Mouse (Mus musculus): ENCODE results near the gene Ralb.

DNA sequence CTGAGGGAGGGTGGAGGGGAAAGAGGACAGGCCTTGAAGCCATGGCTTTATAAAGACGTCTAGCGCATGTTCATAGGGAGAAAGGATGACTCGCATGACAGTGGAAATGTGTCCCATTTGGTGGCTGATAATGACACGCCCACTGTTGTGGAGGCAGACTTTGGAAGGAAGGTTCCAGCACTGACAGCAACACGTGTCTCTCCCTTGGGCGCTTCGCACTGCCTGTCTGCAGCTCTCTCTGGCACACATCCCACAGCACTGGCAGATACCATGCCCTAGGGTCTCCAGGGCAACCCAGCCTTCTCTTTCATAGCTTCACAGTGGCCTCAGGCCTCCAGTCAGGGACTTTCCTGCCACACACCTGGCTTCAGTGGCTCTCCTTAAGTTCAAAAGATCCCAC, 13.5 kb upstream of the Ralb start:
- TF ChIP-seq CTCF (IDR thresholded peaks at IDR 0.05; ENCODE audit: low read depth), result no peak
- no peak for TF ChIP-seq EP300 (IDR thresholded peaks at IDR 0.05; ENCODE audit: low read depth)

Data from liver, postnatal 0 days (tissue).